Mouse (Mus musculus) ES-E14 (cell line): ENCODE data around the gene Nek3.

Experiments
- CHD2 ChIP-seq: IDR thresholded peaks from 2 replicates; pipeline ENCODE4 v1.6.1; 2014; ENCODE audit warnings: mild to moderate bottlenecking, low read depth, low read length, inconsistent platforms
- HCFC1 ChIP-seq: IDR thresholded peaks from 2 replicates; pipeline ENCODE4 v1.6.1; 2012; ENCODE audit warnings: low read length, inconsistent platforms, borderline replicate concordance; ENCODE audit not compliant: insufficient read depth

DNA sequence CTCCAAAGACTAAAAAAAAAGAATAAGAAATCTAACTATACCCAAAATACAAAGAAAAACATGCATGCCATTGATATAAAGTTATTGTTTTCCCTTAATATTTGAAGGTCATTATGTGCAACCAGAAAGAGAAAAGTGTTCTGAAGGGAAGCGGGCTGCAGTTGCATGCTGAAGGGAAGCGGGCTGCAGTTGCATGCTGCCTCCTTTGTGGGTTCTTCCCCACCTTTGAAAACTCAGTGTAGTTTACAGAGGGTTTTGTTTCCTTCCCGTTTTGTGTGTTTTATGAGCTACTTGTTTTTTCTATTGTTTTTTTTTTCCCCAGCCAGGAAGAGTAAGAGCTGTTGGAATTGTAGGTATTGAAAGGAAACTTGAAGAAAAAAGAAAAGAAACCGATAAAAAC is 41.3 kb upstream of the Nek3 start:
- TF ChIP-seq HCFC1 (no peak), CHD2 (no peak)
